Mouse (Mus musculus): Measurements from ENCODE around the gene Lrrc39. TPM values are rescaled to one million over a fixed set of nuclear protein-coding genes. Genes with fewer than 3 reads are reported as not detected.
"Not testable (repeated sequence)": the region's sequence is repeated elsewhere in the genome, so short reads cannot be mapped to it uniquely, and the experiment has no call there.

Gene Lrrc39
- polyA plus RNA-seq, 1 experiment from 2014 or later = 5.2 TPM

DNA sequence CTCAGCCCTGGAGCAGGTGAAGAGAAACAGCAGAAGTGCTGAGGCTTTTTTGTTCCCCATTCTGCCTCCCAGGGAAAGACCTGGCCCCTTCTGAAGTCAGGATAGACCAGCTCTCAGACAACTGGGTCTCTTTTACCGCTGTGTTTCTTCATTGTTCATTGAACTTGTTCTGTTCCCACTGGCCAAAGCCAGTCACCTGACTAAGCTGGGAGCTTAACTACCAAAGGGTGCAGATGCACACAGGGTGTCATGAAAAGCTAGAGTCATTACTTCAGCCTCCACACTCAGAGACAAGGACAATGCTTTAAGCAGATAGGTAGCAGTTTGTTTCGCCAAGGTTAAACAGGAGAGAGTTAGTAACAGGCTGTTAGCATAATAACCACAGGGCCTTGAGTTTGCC lies 20.7 kb upstream of the Lrrc39 start:
- H3K27me3 ChIP-seq (replicated peaks; ENCODE audit: control insufficient read depth, insufficient read depth, low read length) = no peaks in the 10 kb centered on the region
- H3K4me3 ChIP-seq (ENCODE audit: low read depth, low read length) = no peak overlapping the region
- no peaks in the 10 kb centered on the region for H3K9me3 ChIP-seq (ENCODE audit: control insufficient read depth)
- ATAC-seq = no peak
- H3K36me3 ChIP-seq (ENCODE audit: control insufficient read depth, insufficient read depth) = peaks cover 46% of the 10 kb centered on the region
- no peak overlapping the region for H3K9ac ChIP-seq (ENCODE audit: low read depth, low read length)
- WGBS = 80% methylated on average over 2 of the region's 2 CpGs
- H3K4me1 ChIP-seq (replicated peaks; ENCODE audit: control insufficient read depth, insufficient read depth, low read length) = no peaks in the 10 kb centered on the region
- no peak overlapping the region; the same call in 1 of the 2 replicates for H3K27ac ChIP-seq (ENCODE audit: low read depth, low read length)
- TF ChIP-seq CTCF (IDR thresholded peaks at IDR 0.05; ENCODE audit: low read depth) = no peak
- no peak overlapping the region for H3K4me2 ChIP-seq (replicated peaks; ENCODE audit: low read depth)

DNA sequence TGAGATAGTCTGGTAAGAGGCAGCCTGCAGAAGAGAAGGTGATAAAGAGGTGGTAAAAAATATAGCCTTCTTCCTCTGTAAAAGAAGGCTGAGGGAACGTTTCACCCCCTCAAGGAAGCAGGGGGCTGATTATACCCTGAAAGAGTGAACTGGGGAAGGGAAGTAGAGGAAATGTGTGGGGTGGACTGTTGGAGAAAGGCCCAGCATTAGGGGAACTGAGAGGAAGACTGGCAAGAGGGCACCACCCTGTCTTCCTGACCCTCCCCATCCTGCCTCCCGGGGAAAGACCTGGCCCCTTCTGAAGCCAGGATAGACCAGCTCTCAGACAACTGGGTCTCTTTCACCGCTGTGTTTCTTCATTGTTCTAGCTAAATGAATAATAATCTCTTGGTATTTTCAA lies 20.2 kb upstream of the Lrrc39 start:
- Histone ChIP-seq H3K36me3 (ENCODE audit: control insufficient read depth, insufficient read depth) (peaks cover 43% of the 10 kb centered on the region), H3K4me1 (replicated peaks; ENCODE audit: control insufficient read depth, insufficient read depth, low read length) (no peaks in the 10 kb centered on the region), H3K9ac (ENCODE audit: low read depth, low read length) (no peak overlapping the region), H3K27ac (ENCODE audit: low read depth, low read length) (no peak overlapping the region), H3K9me3 (ENCODE audit: control insufficient read depth) (no peaks in the 10 kb centered on the region), H3K27me3 (replicated peaks; ENCODE audit: control insufficient read depth, insufficient read depth, low read length) (no peaks in the 10 kb centered on the region), H3K4me3 (ENCODE audit: low read depth, low read length) (no peak overlapping the region), H3K4me2 (replicated peaks; ENCODE audit: low read depth) (no peak overlapping the region)
- ATAC-seq = no peak
- no peak for TF ChIP-seq CTCF (IDR thresholded peaks at IDR 0.05; ENCODE audit: low read depth)
- WGBS = 67% methylated on average over 3 of the region's 3 CpGs

DNA sequence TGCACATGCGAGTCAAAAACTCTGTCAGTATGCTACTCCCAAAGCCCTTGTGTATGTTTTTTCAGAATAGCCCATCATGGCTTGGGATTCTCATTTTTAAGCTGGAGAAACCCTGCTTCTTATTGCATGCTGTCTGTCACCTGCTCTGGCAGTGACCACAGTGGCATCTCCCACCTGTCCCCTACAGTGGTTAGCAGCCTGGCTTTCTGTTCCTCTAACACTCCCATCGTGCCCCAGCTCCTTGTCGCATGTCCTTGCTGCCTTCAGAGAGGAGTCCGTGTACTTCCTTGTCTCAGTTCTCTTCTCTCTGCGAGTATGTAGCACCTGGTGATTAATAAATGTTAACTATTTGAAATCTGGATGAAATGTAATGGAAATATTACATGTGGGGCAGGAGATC lies 15.3 kb upstream of the Lrrc39 start:
- Histone ChIP-seq H3K9me3 (ENCODE audit: control insufficient read depth) (no peaks in the 10 kb centered on the region), H3K4me2 (replicated peaks; ENCODE audit: low read depth) (no peak overlapping the region), H3K9ac (ENCODE audit: low read depth, low read length) (no peak overlapping the region), H3K36me3 (ENCODE audit: control insufficient read depth, insufficient read depth) (peaks cover 26% of the 10 kb centered on the region), H3K27ac (ENCODE audit: low read depth, low read length) (no peak overlapping the region), H3K27me3 (replicated peaks; ENCODE audit: control insufficient read depth, insufficient read depth, low read length) (no peaks in the 10 kb centered on the region), H3K4me1 (replicated peaks; ENCODE audit: control insufficient read depth, insufficient read depth, low read length) (no peaks in the 10 kb centered on the region), H3K4me3 (ENCODE audit: low read depth, low read length) (no peak overlapping the region)
- no peak for ATAC-seq
- no peak for TF ChIP-seq CTCF (IDR thresholded peaks at IDR 0.05; ENCODE audit: low read depth)
- WGBS = 79% methylated on average over 5 of the region's 5 CpGs

DNA sequence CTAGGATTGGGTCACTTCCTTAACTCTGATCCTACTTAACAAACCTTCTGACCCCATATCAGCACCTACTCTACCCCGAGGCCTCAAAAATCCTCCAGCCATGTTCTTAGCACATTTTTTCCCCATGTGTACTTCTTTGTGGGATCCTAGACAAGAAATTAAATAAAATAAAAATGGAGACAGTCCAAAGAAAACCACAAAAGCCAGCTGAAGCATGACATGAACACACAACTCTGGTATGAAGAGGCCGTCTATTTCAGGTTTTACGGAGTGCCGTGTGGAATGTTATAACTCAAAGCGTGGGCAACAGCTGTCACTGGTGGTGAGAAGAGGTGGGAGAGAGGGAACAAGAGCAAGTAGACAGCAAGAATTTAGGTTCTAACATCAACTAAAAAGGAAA lies 11.4 kb upstream of the Lrrc39 start:
- Histone ChIP-seq H3K4me2 (replicated peaks; ENCODE audit: low read depth) (no peak overlapping the region), H3K4me3 (ENCODE audit: low read depth, low read length) (no peak overlapping the region), H3K27me3 (replicated peaks; ENCODE audit: control insufficient read depth, insufficient read depth, low read length) (no peaks in the 10 kb centered on the region), H3K4me1 (replicated peaks; ENCODE audit: control insufficient read depth, insufficient read depth, low read length) (no peaks in the 10 kb centered on the region), H3K9me3 (ENCODE audit: control insufficient read depth) (no peaks in the 10 kb centered on the region), H3K27ac (ENCODE audit: low read depth, low read length) (no peak overlapping the region), H3K9ac (ENCODE audit: low read depth, low read length) (no peak overlapping the region), H3K36me3 (ENCODE audit: control insufficient read depth, insufficient read depth) (peaks cover 13% of the 10 kb centered on the region)
- no peak for ATAC-seq
- no peak for TF ChIP-seq CTCF (IDR thresholded peaks at IDR 0.05; ENCODE audit: low read depth)
- 95% methylated on average over 5 of the region's 5 CpGs for WGBS

DNA sequence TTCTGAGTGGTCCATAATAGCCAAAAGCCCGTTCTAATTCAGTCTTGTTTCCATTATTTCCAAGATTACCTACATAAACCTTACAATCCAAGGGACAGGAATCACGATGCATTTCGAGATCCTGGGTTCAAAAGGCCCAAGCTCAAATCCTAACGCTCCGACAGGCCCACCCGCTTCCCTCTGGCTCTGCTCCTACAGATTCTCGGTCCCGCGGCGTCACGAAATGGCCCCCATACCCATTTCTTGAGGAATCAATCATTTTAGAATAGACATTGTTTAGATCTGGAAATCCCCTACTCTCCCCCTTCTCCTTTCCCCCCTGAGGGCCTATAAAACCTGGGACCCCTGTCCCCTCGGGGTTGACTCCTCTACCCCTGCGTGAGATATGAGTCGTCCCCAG lies 1.5 kb upstream of the Lrrc39 start:
- not testable (repeated sequence) for H3K36me3 ChIP-seq (ENCODE audit: control insufficient read depth, insufficient read depth); H3K4me1 ChIP-seq (replicated peaks; ENCODE audit: control insufficient read depth, insufficient read depth, low read length); H3K4me3 ChIP-seq (ENCODE audit: low read depth, low read length); H3K27me3 ChIP-seq (replicated peaks; ENCODE audit: control insufficient read depth, insufficient read depth, low read length); H3K27ac ChIP-seq (ENCODE audit: low read depth, low read length); H3K4me2 ChIP-seq (replicated peaks; ENCODE audit: low read depth); ATAC-seq; H3K9me3 ChIP-seq (ENCODE audit: control insufficient read depth); H3K9ac ChIP-seq (ENCODE audit: low read depth, low read length)
- 93% methylated on average over 14 of the region's 14 CpGs for WGBS

DNA sequence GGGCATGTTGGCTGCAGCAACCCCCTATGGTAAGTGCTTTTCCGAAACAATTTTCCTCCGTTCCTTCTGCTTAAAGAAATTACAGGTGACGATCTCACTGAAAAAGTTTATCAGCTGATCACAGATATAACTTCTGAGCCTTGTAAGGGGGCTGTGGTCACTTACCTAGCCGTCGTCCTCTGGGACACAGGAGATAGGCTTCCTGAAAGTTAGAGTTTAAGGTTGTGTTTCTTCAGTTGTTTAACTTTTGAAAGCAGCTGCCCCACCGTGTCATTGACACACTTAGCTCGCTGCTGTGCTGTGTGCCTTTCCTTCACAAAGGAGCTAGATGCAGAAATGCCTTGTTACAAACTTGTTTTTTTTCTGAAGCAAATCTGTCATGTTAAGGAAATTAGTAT lies 321 bp downstream of the Lrrc39 start:
- Histone ChIP-seq H3K4me3 (ENCODE audit: low read depth, low read length) (peak overlapping the region; percentile 35), H3K27ac (ENCODE audit: low read depth, low read length) (peak overlapping the region; percentile 63)
- ATAC-seq = peak; percentile 31; the same call in 1 of the 2 replicates

DNA sequence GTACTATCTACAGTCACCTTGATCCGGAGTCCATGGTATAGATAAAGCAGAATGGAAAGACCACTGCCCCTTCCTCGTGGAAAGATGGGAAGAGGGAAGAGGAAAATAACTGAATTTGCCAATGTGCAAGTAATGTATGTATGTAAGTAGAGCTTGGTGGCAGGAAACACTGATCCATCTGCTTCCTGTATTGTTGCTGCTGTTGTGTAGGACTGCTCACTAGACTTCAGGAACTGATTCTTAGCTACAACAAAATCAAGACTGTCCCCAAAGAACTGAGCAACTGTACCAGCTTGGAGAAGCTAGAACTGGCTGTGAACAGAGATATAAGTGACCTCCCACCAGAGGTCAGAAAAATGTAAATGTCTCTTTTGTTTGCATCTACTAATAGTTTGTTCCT lies 7.9 kb downstream of the Lrrc39 start:
- ATAC-seq = no peak
- no peak overlapping the region for H3K27ac ChIP-seq (ENCODE audit: low read depth, low read length)
- no peaks in the 10 kb centered on the region for H3K4me1 ChIP-seq (replicated peaks; ENCODE audit: control insufficient read depth, insufficient read depth, low read length)
- H3K27me3 ChIP-seq (replicated peaks; ENCODE audit: control insufficient read depth, insufficient read depth, low read length) = no peaks in the 10 kb centered on the region
- TF ChIP-seq CTCF (IDR thresholded peaks at IDR 0.05; ENCODE audit: low read depth) = no peak
- no peaks in the 10 kb centered on the region for H3K9me3 ChIP-seq (ENCODE audit: control insufficient read depth)
- no peak overlapping the region for H3K4me3 ChIP-seq (ENCODE audit: low read depth, low read length)
- 61% methylated on average over 2 of the region's 2 CpGs for WGBS
- H3K36me3 ChIP-seq (ENCODE audit: control insufficient read depth, insufficient read depth) = no peaks in the 10 kb centered on the region
- H3K9ac ChIP-seq (ENCODE audit: low read depth, low read length) = no peak overlapping the region
- H3K4me2 ChIP-seq (replicated peaks; ENCODE audit: low read depth) = no peak overlapping the region

More for the DNA sequence above, 321 bp downstream of the Lrrc39 start:
- Histone ChIP-seq H3K27me3 (replicated peaks; ENCODE audit: control insufficient read depth, insufficient read depth, low read length) (no peaks in the 10 kb centered on the region), H3K4me1 (replicated peaks; ENCODE audit: control insufficient read depth, insufficient read depth, low read length) (no peaks in the 10 kb centered on the region), H3K4me2 (replicated peaks; ENCODE audit: low read depth) (peak overlapping the region; percentile 57), H3K9ac (ENCODE audit: low read depth, low read length) (no peak overlapping the region), H3K36me3 (ENCODE audit: control insufficient read depth, insufficient read depth) (no peaks in the 10 kb centered on the region), H3K9me3 (ENCODE audit: control insufficient read depth) (no peaks in the 10 kb centered on the region)
- WGBS = 32% methylated on average over 7 of the region's 7 CpGs
- TF ChIP-seq CTCF (IDR thresholded peaks at IDR 0.05; ENCODE audit: low read depth) = no peak
